Mouse (Mus musculus): ENCODE results near the gene Akap13.
A peak's percentile ranks its signal among the peaks of the same experiment; 100 is the strongest.
"Not testable (repeated sequence)": the region's sequence is repeated elsewhere in the genome, so short reads cannot be mapped to it uniquely, and the experiment has no call there.

Gene Akap13

DNA sequence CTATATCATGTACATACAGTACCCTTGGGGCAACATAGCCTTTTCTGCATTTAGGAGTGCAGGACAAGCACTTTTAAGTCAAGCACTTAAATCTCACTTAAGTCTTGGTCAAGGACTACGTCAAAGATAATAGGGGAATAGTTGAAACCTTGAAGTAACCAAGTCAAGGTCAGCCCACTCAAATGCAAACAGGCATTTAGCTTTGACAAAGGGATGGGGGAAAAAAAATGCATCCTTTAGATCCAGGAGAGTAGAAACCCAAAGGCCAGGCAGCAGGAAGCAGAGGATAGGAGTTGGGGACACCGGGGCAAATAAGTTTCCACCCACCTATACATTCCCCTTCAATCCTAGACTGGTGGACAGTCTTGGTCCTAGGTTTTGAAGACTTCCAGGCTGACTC lies 322.7 kb downstream of the Akap13 start:
- DNase-seq = no peak

DNA sequence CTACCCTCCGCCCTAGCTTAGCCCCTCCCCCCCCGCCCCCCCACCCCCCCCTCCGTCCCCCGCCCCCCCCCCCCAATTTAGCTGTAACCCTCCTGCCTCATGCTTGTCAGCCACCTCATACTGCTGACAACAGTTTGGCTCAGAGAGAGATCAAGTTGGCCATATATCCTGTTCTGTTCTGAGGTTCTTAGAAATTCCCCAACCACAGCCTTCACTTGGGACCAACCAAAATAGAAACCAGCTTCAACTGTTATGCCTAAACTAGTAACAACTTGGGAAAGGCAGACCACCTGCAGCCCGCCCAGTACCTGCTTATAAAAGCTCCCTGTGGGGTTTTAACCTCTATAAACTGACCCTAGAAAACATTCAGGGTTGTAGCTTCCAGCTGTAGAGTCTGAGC lies 325.5 kb downstream of the Akap13 start:
- DNase-seq = no peak

DNA sequence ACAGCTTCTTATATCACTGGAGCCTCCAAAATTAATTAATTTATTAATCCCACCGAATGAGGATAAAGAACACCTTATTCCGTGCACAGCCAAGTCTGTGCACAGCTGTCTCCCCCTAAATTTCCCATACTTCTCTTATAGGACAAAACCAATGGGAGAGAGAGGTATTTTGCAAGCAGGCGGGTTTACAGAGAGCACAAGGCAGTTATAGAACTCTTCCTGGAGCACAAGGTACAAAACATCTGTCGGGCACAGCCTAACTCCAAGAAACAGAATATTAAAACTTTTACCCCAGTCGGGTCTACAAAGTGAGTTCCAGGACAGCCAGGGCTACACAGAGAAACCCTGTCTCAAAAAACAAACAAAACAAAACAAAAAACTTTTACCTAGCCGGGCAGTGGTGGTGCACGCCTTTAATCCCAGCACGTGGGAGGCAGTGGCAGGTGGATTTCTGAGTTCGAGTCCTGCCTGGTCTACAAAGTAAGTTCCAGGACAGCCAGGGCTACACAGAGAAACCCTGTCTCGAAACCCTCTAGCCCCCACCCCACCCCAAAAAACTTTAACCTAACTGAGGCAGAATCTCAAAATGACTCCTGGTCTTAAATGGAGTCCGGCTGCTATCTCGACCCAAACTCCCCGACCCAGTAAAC lies 326.1 kb downstream of the Akap13 start:
- no peak for DNase-seq

DNA sequence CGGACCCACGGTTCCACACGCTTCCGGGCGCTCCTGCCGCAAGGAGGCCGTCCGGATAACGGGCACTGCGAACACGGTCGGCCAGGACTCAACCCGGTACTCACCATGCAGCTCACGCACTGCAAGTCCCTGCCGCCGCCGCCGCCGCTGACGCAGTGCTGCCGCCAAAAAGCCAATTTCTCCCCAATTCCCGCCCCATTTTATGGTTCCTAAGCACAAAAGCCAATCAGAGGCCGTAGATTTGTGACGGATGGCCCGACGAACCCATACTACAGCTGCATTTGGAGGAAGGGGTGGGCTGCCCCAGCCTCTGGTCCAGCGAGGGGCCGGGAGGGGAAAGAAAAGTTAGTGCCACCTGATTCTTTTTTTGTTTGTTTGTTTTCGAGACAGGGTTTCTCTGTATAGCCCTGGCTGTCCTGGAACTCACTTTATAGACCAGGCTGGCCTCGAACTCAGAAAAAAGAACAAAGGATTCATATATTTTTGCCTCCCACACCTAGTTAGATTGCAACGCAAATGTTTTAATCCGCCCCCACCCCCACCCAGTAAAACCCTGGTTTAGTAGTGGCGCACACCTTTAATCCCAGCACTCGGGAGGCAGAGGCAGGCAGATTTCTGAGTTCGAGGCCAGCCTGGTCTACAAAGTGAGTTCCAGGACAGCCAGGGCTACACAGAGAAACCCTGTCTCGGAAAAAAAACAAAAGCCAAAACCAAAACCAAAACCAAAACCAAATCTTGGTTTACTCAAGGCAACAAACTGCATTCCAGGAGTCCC lies 326.8 kb downstream of the Akap13 start:
- peak; percentile 83 for DNase-seq

DNA sequence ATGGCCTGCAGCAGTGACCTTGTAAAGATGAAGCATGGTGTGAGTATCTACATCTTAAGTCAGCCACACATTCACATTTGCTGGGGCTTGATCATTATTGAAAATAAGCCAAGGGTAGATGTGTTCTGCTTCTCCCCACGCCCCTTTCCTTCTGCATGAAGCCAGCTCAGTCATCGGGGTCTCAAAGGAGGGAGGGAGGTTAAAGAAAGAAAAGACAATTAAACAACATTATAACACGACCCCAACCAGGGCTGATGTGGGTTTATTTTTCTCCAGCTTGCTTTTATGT lies 327.3 kb downstream of the Akap13 start:
- DNase-seq = no peak

- DNase-seq = no peak
These were observed 330.3 kb downstream of the Akap13 start for GRCm38 (mm10) chr7:75785388-75786328.

GRCm38 (mm10) chr7:75786812-75787211 lies 331.5 kb downstream of the Akap13 start:
- DNase-seq = no peak

DNA sequence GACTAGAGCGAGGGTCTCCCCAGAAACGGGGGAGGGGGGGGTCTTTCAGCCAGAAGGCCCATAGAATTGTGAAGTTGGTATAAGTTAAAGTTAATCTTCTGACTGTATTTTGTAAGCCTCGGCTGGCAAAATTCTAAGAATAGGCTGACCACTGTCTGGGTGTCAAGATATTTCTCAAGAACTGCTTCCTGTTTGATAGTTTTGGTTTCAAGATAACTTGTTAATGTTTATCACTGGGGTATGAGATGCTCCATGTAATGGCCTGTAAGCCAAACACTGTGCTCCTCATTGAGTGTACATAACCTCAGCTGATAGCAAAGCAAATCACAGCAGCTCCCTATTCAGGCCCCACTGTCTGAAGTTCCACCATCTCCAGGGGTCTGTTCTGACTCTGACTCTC lies 332.0 kb downstream of the Akap13 start:
- no peak for DNase-seq

DNA sequence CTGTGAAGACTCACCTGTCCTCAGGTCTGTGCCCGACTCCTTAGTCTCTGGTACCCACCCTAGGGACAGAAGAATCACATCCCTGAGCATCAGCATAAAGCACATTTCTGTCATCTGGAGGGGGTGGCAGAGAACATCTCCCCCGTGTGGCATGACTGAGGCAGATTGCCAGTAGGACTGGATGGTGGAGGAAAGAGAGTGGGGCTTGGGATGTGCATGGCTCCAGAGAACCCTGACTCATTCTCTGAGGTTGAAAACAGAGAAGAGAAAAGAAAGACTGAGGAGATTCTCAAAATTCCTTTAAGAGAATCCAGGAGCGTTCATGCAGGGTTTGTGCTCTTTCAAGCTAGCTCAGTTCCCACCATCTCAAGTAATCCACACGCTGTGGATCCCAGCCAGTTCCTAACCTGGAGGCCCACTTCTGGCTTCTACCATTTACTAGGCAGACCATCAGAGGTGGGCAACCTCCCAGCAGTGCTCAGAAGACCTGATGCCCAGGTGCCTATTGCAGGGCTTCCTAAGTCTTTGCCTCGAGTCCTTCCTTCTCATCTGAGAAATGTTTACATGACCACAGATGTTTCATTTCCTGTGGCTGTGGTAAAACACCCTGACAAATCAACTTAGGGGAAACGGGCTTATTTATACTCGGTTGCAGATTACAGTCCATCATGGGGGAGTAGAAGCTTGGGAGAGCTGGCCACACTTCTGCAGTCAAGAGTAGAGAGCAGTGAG lies 332.9 kb downstream of the Akap13 start:
- not testable (repeated sequence) for DNase-seq

- DNase-seq = not testable (repeated sequence)
These were observed 333.4 kb downstream of the Akap13 start for GRCm38 (mm10) chr7:75788801-75789135.

DNA sequence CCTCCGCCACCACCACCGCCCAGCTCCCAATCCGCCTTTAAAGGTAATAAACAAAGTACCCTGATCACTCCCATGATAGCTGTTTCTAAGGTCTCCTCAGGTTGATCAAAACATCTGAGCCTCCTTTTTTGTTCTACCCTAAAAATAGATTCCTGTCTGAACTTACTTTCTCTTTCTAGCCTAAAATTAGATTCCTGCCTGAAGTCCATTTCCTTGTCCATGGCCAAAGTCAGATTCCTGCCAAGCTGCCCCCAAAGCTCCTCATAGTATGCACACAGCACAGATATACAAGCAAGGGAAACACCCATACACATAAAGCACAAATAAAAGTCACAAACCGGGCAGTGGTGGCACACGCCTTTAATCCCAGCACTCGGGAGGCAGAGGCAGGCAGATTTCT lies 334.4 kb downstream of the Akap13 start:
- no peak for DNase-seq

DNA sequence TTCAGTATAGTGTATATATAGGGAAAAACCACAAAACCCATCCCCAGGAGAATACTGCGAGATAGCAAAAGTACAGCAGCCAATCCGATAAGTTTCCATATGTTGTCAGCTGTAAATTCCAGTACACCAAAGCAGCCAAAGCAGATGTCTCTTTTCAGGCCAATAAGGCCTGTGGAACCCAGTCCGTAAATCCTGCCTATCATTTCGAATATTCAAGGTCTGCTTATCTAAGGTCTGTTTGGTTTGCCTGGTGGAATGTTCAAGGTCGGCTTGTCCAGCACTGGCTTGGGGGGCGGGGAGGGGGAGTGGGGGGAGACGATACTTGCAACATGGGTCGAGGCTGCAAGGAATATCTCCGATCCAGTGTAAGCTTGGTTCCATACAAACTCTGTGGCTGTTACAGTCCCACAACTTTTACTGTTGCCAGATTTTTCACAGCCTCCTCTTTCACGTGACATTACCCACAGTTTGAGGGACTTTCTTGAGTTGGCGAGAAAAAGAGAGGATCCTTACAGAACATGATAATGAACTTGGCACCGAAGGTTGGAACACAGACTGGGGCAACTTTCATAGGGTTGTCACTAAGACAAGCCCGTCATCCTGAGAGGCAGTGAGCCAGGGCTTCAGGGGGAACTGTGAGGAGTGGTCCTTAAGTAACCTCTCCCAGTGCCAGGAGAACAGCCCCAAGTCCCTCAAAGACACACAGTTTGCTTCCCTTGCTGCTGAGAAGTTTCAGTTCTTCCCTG lies 335.9 kb downstream of the Akap13 start:
- DNase-seq = not testable (repeated sequence)

GRCm38 (mm10) chr7:75793091-75793490 lies 337.8 kb downstream of the Akap13 start:
- DNase-seq = no peak

GRCm38 (mm10) chr7:75793654-75794335 lies 338.5 kb downstream of the Akap13 start:
- DNase-seq = no peak

DNA sequence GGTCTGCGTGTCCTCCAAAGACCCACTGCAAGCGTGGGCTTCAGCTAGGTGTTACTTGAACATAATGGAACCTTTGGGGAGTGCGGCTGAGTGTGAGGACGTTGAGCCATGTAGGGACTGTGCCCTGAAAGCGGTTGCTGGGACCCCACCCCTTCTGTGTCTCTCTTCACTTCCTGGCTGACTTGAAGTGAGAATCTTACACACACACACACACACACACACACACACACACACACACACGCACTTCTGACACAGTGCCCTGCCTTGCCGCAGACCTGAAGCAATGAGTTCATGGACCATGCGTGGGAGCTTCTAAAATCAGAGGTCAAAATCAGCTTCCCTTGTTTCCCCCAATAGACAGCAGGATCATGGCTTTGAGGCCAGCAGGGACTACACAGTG lies 339.8 kb downstream of the Akap13 start:
- DNase-seq = no peak

- DNase-seq = no peak
These were observed 341.1 kb downstream of the Akap13 start for GRCm38 (mm10) chr7:75796474-75796873.

- DNase-seq = no peak
These were observed 345.2 kb downstream of the Akap13 start for GRCm38 (mm10) chr7:75800530-75800929.

DNA sequence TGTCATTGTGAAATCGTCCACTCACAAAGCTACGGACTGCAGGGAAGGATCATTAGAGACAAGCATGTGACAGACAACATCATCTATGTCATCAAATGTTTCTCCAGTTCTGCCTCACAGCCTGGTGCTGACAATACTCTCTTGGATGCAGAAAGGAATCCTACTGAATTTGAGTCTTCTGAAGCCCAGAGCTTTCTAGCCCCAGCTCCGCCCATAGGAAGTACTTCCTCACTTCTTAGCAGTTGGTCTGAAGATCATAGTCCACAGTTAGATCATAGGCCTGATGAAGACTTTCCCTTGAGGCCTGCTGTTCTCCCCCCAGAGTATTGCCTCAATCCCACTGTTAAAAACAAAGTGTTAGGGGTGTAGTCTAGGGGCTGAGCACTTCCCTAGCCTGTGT lies 345.7 kb downstream of the Akap13 start:
- DNase-seq = no peak

- DNase-seq = no peak
These were observed 346.5 kb downstream of the Akap13 start for GRCm38 (mm10) chr7:75801621-75802358.

DNA sequence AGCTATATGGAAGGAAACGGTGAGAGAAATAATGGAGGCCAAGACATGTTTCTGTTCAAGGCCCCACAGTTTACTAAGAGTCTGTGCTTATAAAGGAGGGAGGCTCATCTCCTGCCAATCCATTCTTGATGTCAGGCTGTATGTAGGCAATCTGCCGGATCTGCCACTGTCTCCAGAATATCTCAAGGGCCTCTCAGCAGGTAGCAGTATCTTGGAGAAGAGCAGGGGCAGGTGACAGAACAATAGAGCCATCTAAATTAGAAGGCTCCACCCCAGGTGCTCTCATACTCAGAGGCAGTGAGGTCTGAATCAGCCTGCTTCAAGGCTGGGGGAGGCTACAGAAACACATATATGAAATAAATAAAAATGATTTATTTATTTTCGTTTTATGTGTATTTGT lies 347.6 kb downstream of the Akap13 start:
- no peak for DNase-seq

Measured in right cerebral cortex, postnatal 25 days (tissue).